Mouse (Mus musculus) brain, adult 2 months (tissue): Measurements from ENCODE around the gene Ppp1r37.

ENCODE experiments used
- DNase-seq: peaks from one replicate; pipeline ENCODE4 v3.0.0; 2011; ENCODE audit warnings: low read depth, low spot score

The Ppp1r37 gene

GRCm38 (mm10) chr7:19572926-19573775 lies 10.3 kb upstream of the Ppp1r37 start:
- peak; percentile 89 for DNase-seq

DNA sequence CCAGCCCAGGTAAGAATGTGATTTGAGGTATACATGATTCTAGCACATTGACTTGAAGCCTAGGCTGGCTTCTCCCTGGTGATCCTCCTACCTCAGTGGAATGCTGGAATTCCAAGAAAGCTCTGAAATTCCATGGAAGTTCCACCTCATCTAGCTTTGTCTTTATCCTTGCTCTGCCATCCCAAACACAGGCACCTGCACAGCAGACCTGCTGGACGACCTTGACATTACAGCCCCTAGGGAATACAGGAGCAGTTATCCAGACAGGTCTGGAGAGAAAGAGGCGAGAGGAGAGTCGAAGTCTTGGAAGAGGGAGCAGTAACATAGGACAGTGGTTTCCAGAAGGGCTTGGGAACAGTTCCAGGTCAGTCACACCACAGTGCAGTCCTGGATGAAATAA lies 6.8 kb upstream of the Ppp1r37 start:
- DNase-seq = no peak

GRCm38 (mm10) chr7:19567426-19567825 lies 4.5 kb upstream of the Ppp1r37 start:
- DNase-seq = no peak

DNA sequence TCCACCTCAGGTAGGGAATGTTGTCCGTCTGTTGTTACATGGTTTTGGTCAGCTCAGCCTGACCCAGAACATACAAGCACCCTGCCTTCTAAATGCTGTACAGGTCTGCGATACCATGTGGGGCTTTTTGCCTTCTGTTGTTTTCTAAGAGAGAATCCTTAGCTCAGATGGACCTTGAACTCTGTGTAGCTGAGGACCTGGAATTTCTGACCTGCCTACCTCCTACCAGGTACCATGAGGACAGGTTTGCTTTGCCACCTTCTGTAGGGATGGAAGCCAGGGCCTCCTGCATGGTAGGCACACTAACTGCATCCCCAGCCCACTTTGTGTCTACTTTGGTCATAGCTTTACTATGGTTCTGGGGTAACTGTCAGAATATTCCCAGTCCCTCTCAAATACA lies 2.9 kb upstream of the Ppp1r37 start:
- DNase-seq = no peak

DNA sequence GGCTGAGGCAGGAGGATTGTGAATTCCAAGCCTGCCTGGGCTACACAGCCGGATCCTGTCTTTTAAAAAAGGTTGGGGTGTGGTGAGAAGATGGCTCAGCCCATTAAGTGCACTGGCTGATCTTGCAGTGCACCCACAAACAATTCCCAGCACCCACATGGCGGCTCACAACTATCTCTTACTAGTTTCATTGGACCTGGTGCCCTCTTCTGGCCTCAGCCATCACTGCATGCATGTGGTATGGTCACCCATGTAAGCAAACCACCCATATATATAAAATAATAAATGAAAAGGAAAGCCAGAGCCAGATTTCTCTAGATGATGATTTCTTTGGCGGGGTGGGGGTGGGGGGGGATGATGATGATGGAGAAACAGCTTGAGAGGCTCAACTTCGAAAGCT lies 1.6 kb upstream of the Ppp1r37 start:
- DNase-seq = no peak

DNA sequence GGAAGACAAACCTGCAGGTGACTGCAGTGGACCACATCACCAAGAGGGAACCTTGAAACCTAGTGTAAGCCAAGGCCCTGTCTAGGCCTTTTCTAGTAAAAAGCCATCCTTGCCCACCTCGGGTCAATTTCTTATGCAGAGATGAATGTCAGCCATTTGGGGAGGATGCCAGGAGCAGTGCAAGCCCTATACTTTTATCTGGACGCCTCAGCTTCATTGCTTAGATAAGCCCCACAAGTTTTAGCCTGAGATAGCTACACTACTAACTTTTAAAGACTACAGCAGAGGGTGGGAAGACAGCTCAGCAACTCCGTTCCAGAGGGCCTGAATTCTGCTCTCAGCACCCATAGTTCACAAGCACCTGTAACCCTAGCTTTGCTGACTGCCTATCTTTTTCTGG lies 1.0 kb upstream of the Ppp1r37 start:
- no peak for DNase-seq

DNA sequence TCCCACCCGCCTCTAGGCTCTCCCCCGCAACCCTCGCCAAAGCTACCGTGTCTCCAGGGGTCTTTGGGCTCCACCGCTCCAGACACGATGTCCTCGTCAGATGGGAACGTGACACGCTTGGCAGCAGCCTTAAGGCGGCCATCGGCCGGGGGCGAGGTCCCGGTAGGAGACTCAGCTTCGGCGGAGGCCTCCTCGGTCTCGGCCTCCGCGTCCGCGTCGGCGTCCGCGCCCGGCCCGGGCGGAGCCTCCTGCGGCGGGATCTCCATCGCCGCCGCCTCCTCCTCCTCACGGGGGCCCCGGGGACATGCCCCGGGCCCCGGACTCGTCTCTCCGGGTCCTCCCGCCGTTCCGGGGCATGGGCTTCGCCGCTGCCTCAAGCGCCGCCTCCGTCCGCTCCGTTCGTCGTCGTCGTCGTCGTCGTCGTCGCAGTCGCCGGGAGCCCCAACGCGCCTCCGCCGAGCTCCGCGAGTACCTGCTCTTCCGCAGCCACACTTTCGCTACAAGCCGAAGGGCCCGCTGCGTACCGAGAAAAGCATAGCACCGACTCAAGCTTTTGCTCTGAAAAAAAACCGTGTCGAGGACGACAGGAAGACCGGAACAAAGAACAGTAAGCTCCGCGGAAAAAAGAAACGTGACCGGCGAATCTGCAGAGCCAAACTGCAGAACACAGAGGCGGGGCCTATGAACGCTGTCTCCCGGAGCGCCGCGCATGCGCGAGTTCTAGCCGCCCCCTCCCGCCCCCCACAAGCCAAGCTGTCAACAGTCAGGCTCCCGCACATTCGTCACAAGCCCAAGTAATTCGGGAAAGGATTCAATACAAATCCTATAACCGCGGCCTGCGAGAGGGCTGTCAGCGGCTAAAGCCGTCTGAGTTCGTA lies 872 bp downstream of the Ppp1r37 start:
- DNase-seq = peak; percentile 98

- no peak for DNase-seq
Measured at GRCm38 (mm10) chr7:19561431-19561764, 1.5 kb downstream of the Ppp1r37 start.

- DNase-seq = no peak
Measured at GRCm38 (mm10) chr7:19560491-19561260, 2.2 kb downstream of the Ppp1r37 start.

DNA sequence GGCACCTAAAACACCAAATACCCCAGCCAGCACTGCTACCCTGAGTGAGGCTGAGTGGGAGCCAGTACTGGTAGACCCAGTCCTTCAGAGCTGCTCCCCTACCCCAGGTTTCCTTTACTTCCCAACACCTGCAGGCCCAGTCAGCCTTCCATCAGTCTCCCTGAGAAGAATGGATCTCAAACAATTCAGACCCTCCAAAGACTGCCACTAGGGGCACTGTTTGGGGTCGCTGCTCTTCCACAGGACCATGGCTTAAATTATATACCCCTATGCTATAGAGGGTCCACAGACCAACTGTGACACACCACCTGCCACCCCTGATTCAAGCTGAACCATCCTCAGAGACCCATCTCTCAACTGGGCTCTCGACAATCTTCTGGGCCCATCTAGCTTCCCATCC lies 3.9 kb downstream of the Ppp1r37 start:
- DNase-seq = no peak

GRCm38 (mm10) chr7:19557982-19558900 lies 4.6 kb downstream of the Ppp1r37 start:
- DNase-seq = peak; percentile 53

DNA sequence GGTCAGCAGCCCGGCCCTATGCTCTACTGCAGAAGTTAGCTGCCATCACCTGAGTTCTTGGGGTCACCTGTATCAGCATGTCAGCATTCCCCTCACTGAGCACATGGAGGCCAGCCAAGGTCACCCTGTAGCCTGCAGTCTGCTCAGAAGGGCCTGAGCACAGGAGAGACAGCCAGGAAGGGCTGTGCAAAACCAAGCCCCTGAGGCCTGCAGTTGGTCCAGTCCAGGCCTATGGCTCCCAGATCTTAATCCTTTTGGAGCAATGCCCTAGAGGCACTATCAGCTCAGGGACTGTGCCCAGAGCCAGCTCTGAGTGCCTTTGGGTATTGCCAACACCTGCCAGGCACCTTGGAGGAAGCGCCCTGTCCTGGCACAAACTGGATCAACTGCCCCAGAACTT lies 5.8 kb downstream of the Ppp1r37 start:
- DNase-seq = no peak

DNA sequence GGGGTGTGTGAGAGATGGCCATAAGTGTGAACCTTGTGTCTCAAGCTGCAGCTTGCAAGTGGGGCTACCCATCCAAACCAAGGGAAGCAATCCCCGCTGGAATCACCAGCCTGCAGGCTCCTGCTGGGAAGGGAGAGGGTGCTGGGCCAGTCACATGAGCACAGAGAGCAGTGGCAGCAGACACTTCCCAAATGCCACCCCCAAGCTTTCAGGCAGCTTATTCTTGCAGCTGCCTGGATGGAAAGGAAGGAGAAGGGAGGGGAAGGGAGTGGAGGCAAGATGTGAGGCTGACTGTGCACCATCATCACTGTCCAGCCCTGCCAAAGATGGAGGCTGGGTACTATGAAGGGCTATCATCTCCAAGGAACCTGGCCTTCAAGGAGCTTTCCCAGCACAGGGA lies 8.7 kb downstream of the Ppp1r37 start:
- peak; percentile 91 for DNase-seq

GRCm38 (mm10) chr7:19552443-19552842 lies 10.4 kb downstream of the Ppp1r37 start:
- no peak for DNase-seq

GRCm38 (mm10) chr7:19551634-19552033 lies 11.2 kb downstream of the Ppp1r37 start:
- DNase-seq = no peak

DNA sequence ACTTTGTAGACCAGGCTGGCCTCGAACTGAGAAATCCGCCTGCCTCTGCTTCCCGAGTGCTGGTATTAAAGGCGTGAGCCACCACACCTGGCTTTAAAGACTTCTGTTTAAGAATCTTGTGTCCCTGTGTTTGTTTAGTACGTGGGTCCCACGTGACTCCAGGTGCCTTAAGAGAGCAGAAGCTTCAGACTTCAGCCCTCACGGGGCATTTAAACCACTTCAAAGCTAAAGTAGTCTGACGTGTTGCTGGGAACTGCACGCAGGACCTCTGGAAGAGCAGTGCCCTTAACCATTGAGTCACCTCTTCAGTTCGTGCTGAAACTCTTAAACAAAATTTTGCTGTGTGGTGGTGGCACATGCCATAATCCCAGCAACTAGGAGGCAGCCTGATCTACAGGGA lies 13.5 kb downstream of the Ppp1r37 start:
- DNase-seq = no peak

- DNase-seq = no peak
Measured at GRCm38 (mm10) chr7:19547344-19547969, 15.4 kb downstream of the Ppp1r37 start.

- no peak for DNase-seq
Measured at GRCm38 (mm10) chr7:19546007-19546406, 16.9 kb downstream of the Ppp1r37 start.

- DNase-seq = no peak
Measured at GRCm38 (mm10) chr7:19543584-19543983, 19.3 kb downstream of the Ppp1r37 start.

- peak; percentile 78 for DNase-seq
Measured at GRCm38 (mm10) chr7:19542155-19542691, 20.7 kb downstream of the Ppp1r37 start.
